Mouse (Mus musculus) kidney, postnatal 0 days (tissue): ENCODE results near the gene Prss30. TPM values are rescaled to one million over a fixed set of nuclear protein-coding genes. Genes with fewer than 3 reads are reported as not detected.
A peak's percentile ranks its signal among the peaks of the same experiment; 100 is the strongest.

Experiments
- ATAC-seq: fragments of 200-750 bp; cut with Nextera tagmentation; replicated peaks from 2 replicates; pipeline ENCODE4 v1.8.0; 2017; ENCODE audit warnings: low read depth, moderate number of reproducible peaks, moderate TSS enrichment, moderate library complexity; ENCODE audit not compliant: low FRiP score
- DNase-seq: peaks from one replicate; pipeline ENCODE4 v3.0.0-alpha.2; 2016; ENCODE audit warnings: low spot score
- H3K27ac ChIP-seq: fragments of 300-500 bp; sonication (generic); 2 replicates; pipeline ENCODE4 v1.5.1; 2014; ENCODE audit warnings: mild to moderate bottlenecking
- H3K27me3 ChIP-seq: fragments of 300-500 bp; sonication (generic); 2 replicates; pipeline ENCODE4 v1.6.1; 2014; ENCODE audit warnings: low read length, mixed read lengths; ENCODE audit not compliant: insufficient read depth
- H3K36me3 ChIP-seq: fragments of 300-500 bp; sonication (generic); 2 replicates; pipeline ENCODE4 v1.6.1; 2014; ENCODE audit warnings: low read length, mixed read lengths; ENCODE audit not compliant: insufficient read depth
- H3K4me1 ChIP-seq: fragments of 300-500 bp; sonication (generic); replicated peaks from 2 replicates; pipeline ENCODE4 v1.6.1; 2014; ENCODE audit warnings: antibody characterized with exemption, low read length, mixed read lengths; ENCODE audit not compliant: insufficient read depth
- H3K4me2 ChIP-seq: fragments of 300-500 bp; sonication (generic); 2 replicates; pipeline ENCODE4 v1.6.1; 2014; ENCODE audit warnings: mild to moderate bottlenecking, low read length, moderate library complexity, mixed read lengths
- H3K4me3 ChIP-seq: fragments of 300-500 bp; sonication (generic); replicated peaks from 2 replicates; pipeline ENCODE4 v1.5.1; 2014; ENCODE audit warnings: low read depth, low read length
- H3K9ac ChIP-seq: fragments of 300-500 bp; sonication (generic); 2 replicates; pipeline ENCODE4 v1.6.1; 2014; ENCODE audit warnings: low read depth, low read length
- H3K9me3 ChIP-seq: fragments of 300-500 bp; sonication (generic); replicated peaks from 2 replicates; pipeline ENCODE4 v1.6.1; 2016; ENCODE audit warnings: low read length, inconsistent platforms, mixed read lengths
- CTCF ChIP-seq: IDR thresholded peaks from 2 replicates; pipeline ENCODE4 v1.5.1; 2016; ENCODE audit warnings: antibody characterized with exemption, low read depth, mild to moderate bottlenecking, moderate library complexity
- WGBS: fragments of 180-500 bp; shearing (Covaris S2); extraction: QIAGEN DNeasy Blood & Tissue Kit; methylation state at CpG from one replicate; pipeline ENCODE4 v1.1.7; 2014; 5-methylcytosine and 5-hydroxymethylcytosine counted together
- polyA plus RNA-seq: library from polyadenylated mRNA; unstranded; fragments of >200 nt; fragmentation: Nextera tagmentation; extraction: Ambion mirVana; gene quantifications from 2 replicates; pipeline ENCODE4 v1.2.1, GENCODE M21; 2015

Gene Prss30
- polyA plus RNA-seq, 1 experiment from 2014 or later, result 0.25 TPM

GRCm38 (mm10) chr17:23971315-23971714, 9.1 kb downstream of the Prss30 start:
- H3K4me3 ChIP-seq, result no peak overlapping the region
- no peaks in the 10 kb centered on the region for H3K9me3 ChIP-seq
- 85% methylated on average over 9 of the region's 9 CpGs for WGBS
- no peak overlapping the region for H3K9ac ChIP-seq
- H3K4me2 ChIP-seq, result no peak overlapping the region
- H3K36me3 ChIP-seq, result no peaks in the 10 kb centered on the region
- H3K27me3 ChIP-seq, result no peaks in the 10 kb centered on the region
- no peaks in the 10 kb centered on the region for H3K4me1 ChIP-seq
- no peak for TF ChIP-seq CTCF
- no peak overlapping the region for H3K27ac ChIP-seq
- DNase-seq (no peak), ATAC-seq (no peak)

GRCm38 (mm10) chr17:23969231-23969630, 11.1 kb downstream of the Prss30 start:
- 0% methylated on average over 1 of the region's 1 CpGs for WGBS
- ATAC-seq (no peak), DNase-seq (peak; percentile 64)
- H3K4me3 ChIP-seq, result no peak overlapping the region
- no peak overlapping the region for H3K9ac ChIP-seq
- H3K4me1 ChIP-seq, result no peaks in the 10 kb centered on the region
- H3K36me3 ChIP-seq, result no peaks in the 10 kb centered on the region
- no peak overlapping the region for H3K4me2 ChIP-seq
- no peak overlapping the region for H3K27ac ChIP-seq
- H3K9me3 ChIP-seq, result no peaks in the 10 kb centered on the region
- TF ChIP-seq CTCF, result peak; percentile 77
- H3K27me3 ChIP-seq, result no peaks in the 10 kb centered on the region

- Histone ChIP-seq H3K36me3 (no peaks in the 10 kb centered on the region), H3K4me2 (no peak overlapping the region), H3K4me1 (no peaks in the 10 kb centered on the region), H3K9ac (no peak overlapping the region), H3K27me3 (no peaks in the 10 kb centered on the region), H3K27ac (no peak overlapping the region), H3K9me3 (no peaks in the 10 kb centered on the region), H3K4me3 (no peak overlapping the region)
- peak; percentile 35; the same call in 1 of the 2 replicates for TF ChIP-seq CTCF
- DNase-seq, result no peak
- ATAC-seq, result no peak; the same call in 1 of the 2 replicates
- 69% methylated on average over 2 of the region's 2 CpGs for WGBS
Measured at GRCm38 (mm10) chr17:23968780-23969179, 11.6 kb downstream of the Prss30 start.

- H3K27me3 ChIP-seq, result no peaks in the 10 kb centered on the region
- 84% methylated on average over 10 of the region's 10 CpGs for WGBS
- no peaks in the 10 kb centered on the region for H3K36me3 ChIP-seq
- DNase-seq, result peak; percentile 41
- H3K4me3 ChIP-seq, result no peak overlapping the region
- H3K27ac ChIP-seq, result no peak overlapping the region
- TF ChIP-seq CTCF, result no peak
- ATAC-seq, result peak; percentile 70
- no peaks in the 10 kb centered on the region for H3K4me1 ChIP-seq
- H3K9ac ChIP-seq, result no peak overlapping the region
- no peaks in the 10 kb centered on the region for H3K9me3 ChIP-seq
- no peak overlapping the region for H3K4me2 ChIP-seq
Measured at GRCm38 (mm10) chr17:23966658-23967401, 13.5 kb downstream of the Prss30 start.

- H3K27me3 ChIP-seq, result no peaks in the 10 kb centered on the region
- no peaks in the 10 kb centered on the region for H3K4me1 ChIP-seq
- WGBS, result 44% methylated on average over 6 of the region's 6 CpGs
- no peak for TF ChIP-seq CTCF
- ATAC-seq (no peak), DNase-seq (no peak)
- H3K4me3 ChIP-seq, result no peak overlapping the region
- H3K9ac ChIP-seq, result no peak overlapping the region
- H3K4me2 ChIP-seq, result no peak overlapping the region
- no peaks in the 10 kb centered on the region for H3K9me3 ChIP-seq
- H3K36me3 ChIP-seq, result no peaks in the 10 kb centered on the region
- no peak overlapping the region for H3K27ac ChIP-seq
Measured at GRCm38 (mm10) chr17:23965805-23966425, 14.5 kb downstream of the Prss30 start.

GRCm38 (mm10) chr17:23961573-23962122, 18.7 kb downstream of the Prss30 start:
- no peak overlapping the region for H3K9ac ChIP-seq
- H3K27ac ChIP-seq, result no peak overlapping the region
- DNase-seq (no peak), ATAC-seq (no peak)
- H3K4me1 ChIP-seq, result no peaks in the 10 kb centered on the region
- no peak overlapping the region for H3K4me2 ChIP-seq
- 60% methylated on average over 4 of the region's 4 CpGs for WGBS
- H3K27me3 ChIP-seq, result no peaks in the 10 kb centered on the region
- H3K9me3 ChIP-seq, result no peaks in the 10 kb centered on the region
- no peak for TF ChIP-seq CTCF
- no peaks in the 10 kb centered on the region for H3K36me3 ChIP-seq
- H3K4me3 ChIP-seq, result no peak overlapping the region
